Mouse (Mus musculus): ENCODE results near the gene Nphp3. TPM values are rescaled to one million over a fixed set of nuclear protein-coding genes. Genes with fewer than 3 reads are reported as not detected.

Nphp3 gene
- total RNA-seq (2017): 1.7 to 5.4 TPM (median 1.8 TPM) in 3 replicates

DNA sequence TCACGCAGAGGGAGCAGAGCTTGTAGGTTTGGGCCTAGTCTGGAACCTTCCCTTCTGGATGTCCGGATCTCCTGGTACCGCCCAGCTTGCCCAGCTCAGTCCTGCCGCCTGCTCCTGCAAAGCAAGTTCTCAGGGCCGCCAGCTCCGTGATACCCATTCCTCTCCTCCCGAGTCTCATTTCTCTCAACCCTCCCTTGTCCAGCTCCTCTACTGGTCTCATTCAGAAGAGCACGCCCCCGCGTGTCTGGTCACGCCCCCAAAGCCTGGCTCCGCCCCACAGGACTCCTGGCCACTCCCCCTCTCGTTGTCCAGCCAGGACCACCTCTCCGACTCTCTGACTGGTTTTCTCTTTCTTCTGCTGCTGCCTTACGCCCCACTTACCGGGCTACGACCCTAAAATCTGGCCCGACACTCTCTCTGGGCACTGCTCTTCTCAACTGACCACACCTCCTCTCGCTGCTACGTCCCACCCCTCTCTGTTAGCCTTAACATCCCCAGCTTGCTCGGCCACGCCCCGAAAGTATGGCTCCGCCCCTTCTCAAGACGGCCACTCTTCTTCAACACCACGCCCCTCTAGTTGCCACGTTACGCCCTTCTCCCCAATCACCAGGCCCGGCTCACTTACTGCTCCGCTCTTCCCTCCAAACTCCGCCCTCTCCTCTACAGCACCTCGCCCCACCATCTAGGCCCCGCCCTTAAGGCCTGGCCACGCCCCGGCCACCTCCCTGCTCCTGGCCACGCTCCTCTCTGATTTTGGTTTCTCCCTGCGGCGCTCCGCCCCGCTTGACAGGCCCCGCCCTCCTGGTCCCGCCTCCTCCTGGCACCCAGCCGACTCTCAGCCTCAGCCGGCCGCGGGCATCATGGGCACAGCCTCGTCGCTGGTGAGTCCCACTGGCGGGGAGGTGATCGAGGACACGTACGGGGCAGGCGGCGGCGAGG is at the start of gene Nphp3:
Gene Nphp3, plus strand, starts transcription at position 624 of the 939 bp plus-strand sequence.
- ATAC-seq (replicated peaks; ENCODE audit: insufficient number of reproducible peaks, low FRiP score, low TSS enrichment, poor library complexity, severe bottlenecking): peak; percentile 96

DNA sequence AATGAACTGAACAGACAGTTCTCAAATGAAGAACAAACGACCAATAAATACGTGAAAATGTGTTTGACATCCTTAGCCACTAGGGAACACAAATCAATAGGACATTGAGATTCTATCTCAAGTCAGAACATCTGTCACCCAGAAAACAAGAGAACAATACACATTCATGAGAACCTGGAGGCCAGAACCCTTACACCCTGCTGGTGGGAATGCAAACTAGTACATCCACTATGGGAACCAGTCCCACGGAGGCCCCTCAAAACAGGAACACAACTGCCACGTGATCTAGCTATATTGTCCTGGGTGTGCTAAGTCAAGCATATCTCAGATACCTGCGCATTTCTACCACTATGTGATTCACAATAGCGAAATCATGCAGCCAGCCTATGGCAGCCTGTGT is 43.6 kb upstream of the Nphp3 start:
- ATAC-seq (replicated peaks; ENCODE audit: insufficient number of reproducible peaks, low FRiP score, low TSS enrichment, poor library complexity, severe bottlenecking): no peak

GRCm38 (mm10) chr9:103959989-103960388 is 42.4 kb upstream of the Nphp3 start:
- ATAC-seq (replicated peaks; ENCODE audit: insufficient number of reproducible peaks, low FRiP score, low TSS enrichment, poor library complexity, severe bottlenecking): no peak

DNA sequence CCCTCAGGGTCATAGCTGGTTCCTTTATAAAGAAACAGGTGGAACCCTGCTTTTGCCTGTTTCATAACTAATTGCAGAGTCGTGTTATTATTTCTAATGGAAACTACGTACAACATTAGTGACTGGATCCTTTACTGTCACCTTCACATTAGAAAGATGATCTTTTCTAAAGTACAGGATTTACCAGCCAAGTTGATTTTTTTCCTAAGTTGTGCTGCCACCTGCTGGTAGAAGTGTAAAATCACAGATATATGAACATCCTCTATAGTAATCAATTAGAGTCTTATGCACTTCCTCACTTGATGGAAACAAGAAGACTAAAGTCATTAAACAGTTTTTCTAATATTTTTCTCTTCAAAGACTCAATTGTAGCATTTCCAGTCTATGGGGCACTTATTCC is 5.8 kb upstream of the Nphp3 start:
- ATAC-seq (replicated peaks; ENCODE audit: insufficient number of reproducible peaks, low FRiP score, low TSS enrichment, poor library complexity, severe bottlenecking): no peak

DNA sequence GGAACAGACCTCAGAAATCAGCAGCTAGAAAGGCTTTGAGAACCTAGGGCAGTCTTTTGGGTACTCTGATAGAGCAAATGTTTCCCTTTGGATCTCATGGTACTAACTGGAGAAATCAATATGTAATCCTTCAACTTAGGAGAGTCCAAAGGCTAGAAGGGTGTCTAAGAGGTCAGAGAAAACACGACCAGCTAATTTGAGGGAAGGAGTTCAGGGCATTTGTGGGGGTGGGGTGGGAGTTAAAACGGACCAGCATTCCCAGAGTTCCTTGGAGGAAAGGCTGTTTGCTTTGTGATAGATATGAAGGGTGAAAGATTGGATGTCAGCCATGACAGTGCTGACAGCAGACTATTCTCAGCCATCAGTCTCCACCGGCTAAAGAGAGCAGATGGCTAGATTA is 1.7 kb upstream of the Nphp3 start:
- ATAC-seq (replicated peaks; ENCODE audit: insufficient number of reproducible peaks, low FRiP score, low TSS enrichment, poor library complexity, severe bottlenecking): no peak

GRCm38 (mm10) chr9:104002913-104003330 is 578 bp downstream of the Nphp3 start:
- 0 out of 2 replicates have a peak, but pooled peaks have one; percentile 6 for ATAC-seq (replicated peaks; ENCODE audit: insufficient number of reproducible peaks, low FRiP score, low TSS enrichment, poor library complexity, severe bottlenecking)

- no peak for ATAC-seq (replicated peaks; ENCODE audit: insufficient number of reproducible peaks, low FRiP score, low TSS enrichment, poor library complexity, severe bottlenecking)
These were observed 12.2 kb downstream of the Nphp3 start for GRCm38 (mm10) chr9:104014526-104014925.

DNA sequence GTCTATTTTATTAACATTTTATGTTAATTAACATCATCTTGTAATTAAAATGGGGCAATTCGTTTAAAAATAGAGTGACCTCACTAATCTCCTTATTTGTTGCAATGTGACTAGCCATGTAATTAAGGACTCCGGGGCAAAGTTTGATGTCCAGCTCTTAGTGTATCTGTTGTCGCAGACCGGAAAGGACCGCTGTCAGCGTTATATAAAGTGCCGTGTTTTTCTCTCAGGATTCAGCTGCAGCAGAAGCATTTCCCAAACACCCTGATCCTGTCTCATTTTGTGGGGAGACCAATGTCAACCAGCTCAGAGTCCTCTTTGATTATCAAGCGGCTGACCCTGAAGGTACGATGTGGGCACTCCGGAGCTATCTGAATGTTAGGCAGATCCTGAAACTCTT is 18.7 kb downstream of the Nphp3 start:
- no peak for ATAC-seq (replicated peaks; ENCODE audit: insufficient number of reproducible peaks, low FRiP score, low TSS enrichment, poor library complexity, severe bottlenecking)

DNA sequence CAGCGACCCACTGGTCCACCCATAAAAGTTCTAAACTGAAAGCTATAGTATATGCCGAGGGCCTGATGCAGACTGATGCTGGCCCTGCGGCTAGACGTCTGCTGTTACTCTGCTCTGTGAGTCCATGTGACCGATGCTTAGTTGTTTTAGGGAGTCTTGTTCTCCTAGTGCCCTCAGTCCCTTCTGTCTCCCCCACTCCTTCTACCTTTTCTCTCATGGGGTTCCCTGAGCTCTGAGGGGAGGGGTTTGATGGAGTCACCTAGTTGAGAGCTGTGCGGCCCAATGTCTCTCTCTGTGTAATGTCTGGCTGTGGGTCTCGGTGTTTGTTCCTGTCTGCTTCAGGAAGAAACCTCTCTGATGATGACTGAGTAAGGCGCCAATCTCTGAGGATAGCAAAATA is 24.8 kb downstream of the Nphp3 start:
- ATAC-seq (replicated peaks; ENCODE audit: insufficient number of reproducible peaks, low FRiP score, low TSS enrichment, poor library complexity, severe bottlenecking): no peak

- no peak for ATAC-seq (replicated peaks; ENCODE audit: insufficient number of reproducible peaks, low FRiP score, low TSS enrichment, poor library complexity, severe bottlenecking)
These were observed 27.5 kb downstream of the Nphp3 start for GRCm38 (mm10) chr9:104029861-104030260.

DNA sequence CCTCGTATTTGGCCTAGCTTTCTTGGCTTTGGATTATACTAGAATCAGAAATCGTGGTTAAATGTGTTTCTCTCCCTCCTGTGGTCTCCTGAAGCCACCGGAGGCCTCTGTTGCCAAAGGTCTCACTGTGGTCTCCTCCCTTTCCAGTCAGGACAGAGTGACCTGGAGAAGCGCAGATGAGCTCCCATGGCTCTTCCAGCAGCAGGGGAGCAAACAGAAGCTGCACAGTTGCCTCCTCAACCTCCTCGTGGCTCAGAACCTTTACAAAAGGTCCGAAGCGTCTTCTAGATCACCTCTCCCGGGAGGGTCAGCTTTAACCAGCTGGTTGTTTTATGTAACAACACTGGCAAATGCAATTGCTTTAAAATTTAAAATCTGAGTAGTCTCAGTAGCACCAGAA is 31.9 kb downstream of the Nphp3 start:
- no peak for ATAC-seq (replicated peaks; ENCODE audit: insufficient number of reproducible peaks, low FRiP score, low TSS enrichment, poor library complexity, severe bottlenecking)

GRCm38 (mm10) chr9:104034718-104035117 is 32.4 kb downstream of the Nphp3 start:
- no peak for ATAC-seq (replicated peaks; ENCODE audit: insufficient number of reproducible peaks, low FRiP score, low TSS enrichment, poor library complexity, severe bottlenecking)

GRCm38 (mm10) chr9:104035261-104036015 is 33.1 kb downstream of the Nphp3 start:
- ATAC-seq (replicated peaks; ENCODE audit: insufficient number of reproducible peaks, low FRiP score, low TSS enrichment, poor library complexity, severe bottlenecking): peak; percentile 85

- ATAC-seq (replicated peaks; ENCODE audit: insufficient number of reproducible peaks, low FRiP score, low TSS enrichment, poor library complexity, severe bottlenecking): no peak
These were observed 35.9 kb downstream of the Nphp3 start for GRCm38 (mm10) chr9:104038266-104038665.

GRCm38 (mm10) chr9:104039031-104039695 is 36.8 kb downstream of the Nphp3 start:
- no peak for ATAC-seq (replicated peaks; ENCODE audit: insufficient number of reproducible peaks, low FRiP score, low TSS enrichment, poor library complexity, severe bottlenecking)

DNA sequence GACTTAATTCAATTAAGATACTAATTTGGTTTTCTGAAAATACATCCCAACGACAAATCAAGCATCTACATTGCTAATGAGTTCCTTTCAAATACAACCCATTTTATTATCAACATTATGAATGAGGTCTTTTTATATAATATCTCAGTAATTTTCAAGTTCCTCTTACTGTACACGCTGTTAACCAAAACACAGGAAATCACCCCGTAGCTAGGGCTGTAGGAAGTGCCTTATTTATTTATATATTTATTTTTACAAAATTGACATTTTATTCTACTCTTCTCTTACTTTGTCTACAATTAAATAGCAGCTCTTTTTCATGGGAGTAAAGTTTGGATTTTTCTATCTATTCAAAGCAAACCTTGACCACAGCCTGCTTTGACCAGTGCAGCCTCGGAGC is 37.4 kb downstream of the Nphp3 start:
- no peak for ATAC-seq (replicated peaks; ENCODE audit: insufficient number of reproducible peaks, low FRiP score, low TSS enrichment, poor library complexity, severe bottlenecking)

DNA sequence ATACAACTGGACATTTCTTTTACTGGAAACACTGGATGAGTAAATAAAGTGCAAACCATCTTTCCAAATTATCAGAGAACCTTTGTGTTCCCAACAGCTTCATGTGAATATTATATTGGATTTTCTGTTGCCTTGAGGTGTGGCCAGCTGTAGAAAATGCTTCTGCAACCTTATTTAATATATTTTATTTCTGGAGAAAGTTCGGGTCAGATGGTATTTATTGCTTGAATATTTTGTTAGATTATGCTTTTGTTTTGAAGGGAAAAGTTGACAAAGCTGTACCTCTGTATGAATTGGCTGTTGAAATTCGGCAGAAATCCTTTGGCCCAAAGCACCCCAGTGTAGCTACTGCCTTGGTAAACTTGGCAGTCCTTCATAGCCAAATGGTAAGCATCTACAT is 38.0 kb downstream of the Nphp3 start, which contains the start of gene Gm28305:
Gene Gm28305, plus strand, starts transcription at position 301 of the 400 bp plus-strand sequence.
- ATAC-seq (replicated peaks; ENCODE audit: insufficient number of reproducible peaks, low FRiP score, low TSS enrichment, poor library complexity, severe bottlenecking): no peak

DNA sequence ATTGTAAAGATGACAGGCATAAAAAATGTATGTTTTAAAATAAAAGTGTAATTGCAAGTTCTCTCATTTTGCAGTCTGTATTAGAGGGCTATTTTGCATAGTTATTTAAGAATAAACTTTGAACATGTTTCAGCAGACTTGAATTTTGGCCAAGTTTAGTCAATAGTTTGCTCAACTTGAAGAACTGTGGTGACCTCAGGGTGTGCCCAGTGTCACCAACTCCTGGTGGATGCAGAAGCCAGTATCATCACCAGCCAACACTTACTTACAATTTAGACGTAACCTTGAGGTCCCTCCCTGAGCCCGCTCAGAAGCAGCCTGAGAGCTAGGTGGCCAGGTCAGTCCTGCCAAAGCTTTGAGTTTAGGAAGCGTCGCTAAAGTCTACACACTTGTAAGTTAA is 41.3 kb downstream of the Nphp3 start:
- ATAC-seq (replicated peaks; ENCODE audit: insufficient number of reproducible peaks, low FRiP score, low TSS enrichment, poor library complexity, severe bottlenecking): no peak

DNA sequence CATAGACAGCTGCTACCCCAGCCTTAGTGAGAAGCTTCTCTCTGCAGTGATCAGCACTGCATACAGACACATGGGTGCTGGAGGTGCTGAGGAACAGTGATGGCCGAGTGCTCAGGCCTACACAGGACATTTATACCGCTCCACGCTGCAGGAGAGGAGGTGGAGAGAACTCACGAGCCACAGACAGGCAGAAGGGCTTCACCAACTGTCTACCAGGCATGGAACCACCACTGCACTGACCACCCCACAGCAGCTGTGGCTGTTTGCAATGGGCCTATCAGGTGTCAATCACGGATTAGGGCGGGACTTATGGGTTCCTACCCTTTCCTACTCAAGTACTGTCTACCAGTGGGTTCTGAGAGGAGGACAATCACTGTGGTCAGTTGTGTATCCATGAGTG is 48.7 kb downstream of the Nphp3 start:
- no peak for ATAC-seq (replicated peaks; ENCODE audit: insufficient number of reproducible peaks, low FRiP score, low TSS enrichment, poor library complexity, severe bottlenecking)
